Mouse (Mus musculus) megakaryocyte, embryonic 14.5 days (primary cell): ENCODE data around the gene Aunip. TPM values are rescaled to one million over a fixed set of nuclear protein-coding genes. Genes with fewer than 3 reads are reported as not detected.
"Not testable (repeated sequence)": the region's sequence is repeated elsewhere in the genome, so short reads cannot be mapped to it uniquely, and the experiment has no call there.

Source experiments
- H3K27me3 ChIP-seq: replicated peaks from 2 replicates; pipeline ENCODE3; 2012; ENCODE audit warnings: inconsistent platforms
- H3K36me3 ChIP-seq: replicated peaks from 2 replicates; pipeline ENCODE3; 2012; ENCODE audit warnings: low read length, inconsistent platforms, mixed read lengths
- H3K4me1 ChIP-seq: 2 replicates; pipeline ENCODE4 v1.6.1; 2012; ENCODE audit warnings: inconsistent platforms
- H3K4me3 ChIP-seq: replicated peaks from 2 replicates; pipeline ENCODE3; 2012; ENCODE audit warnings: moderate library complexity, mild to moderate bottlenecking, inconsistent platforms
- H3K9me3 ChIP-seq: 2 replicates; pipeline ENCODE4 v1.6.1; 2012; ENCODE audit warnings: inconsistent platforms
- FLI1 ChIP-seq: IDR thresholded peaks from 2 replicates; pipeline ENCODE4 v1.6.1; 2012; ENCODE audit warnings: low read length, inconsistent platforms, mixed read lengths
- GATA1 ChIP-seq: IDR thresholded peaks from 3 replicates; pipeline ENCODE4 v1.6.1; 2012; ENCODE audit warnings: mixed read lengths, low read length, inconsistent platforms, borderline replicate concordance
- polyA plus RNA-seq: library from polyadenylated mRNA; stranded (reverse); fragments of >175 nt; gene quantifications from 2 replicates; pipeline ENCODE4 v1.2.3, GENCODE M21; 2012; ENCODE audit warnings: low replicate concordance; ENCODE audit not compliant: insufficient read depth

Aunip gene
- polyA plus RNA-seq, 1 experiment: 0.54 TPM

DNA sequence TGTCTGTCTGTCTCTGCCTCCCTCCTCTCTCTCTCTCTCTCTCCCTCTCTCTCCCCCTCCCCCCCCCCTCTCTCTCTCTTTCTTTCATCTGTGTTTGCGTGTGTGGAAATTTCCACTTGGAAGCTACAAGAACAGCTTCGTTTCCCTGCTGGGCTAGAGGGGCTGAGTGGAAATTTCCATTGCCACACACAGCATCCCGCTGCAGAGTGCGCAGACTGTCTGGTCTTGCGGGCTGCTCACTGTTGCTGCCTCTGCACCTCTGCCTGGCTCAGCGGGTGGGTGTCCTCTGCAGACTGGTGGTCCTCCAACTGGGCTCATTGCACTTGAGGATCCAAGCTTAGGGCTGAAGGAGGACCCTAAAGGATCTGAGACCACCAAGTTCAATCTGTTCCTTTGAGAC, 27.1 kb upstream of the Aunip start:
- H3K27me3 ChIP-seq: peaks cover 29% of the 10 kb centered on the region
- H3K4me1 ChIP-seq: peaks cover 47% of the 10 kb centered on the region
- TF ChIP-seq GATA1 (no peak), FLI1 (no peak)
- H3K4me3 ChIP-seq: no peak overlapping the region
- H3K36me3 ChIP-seq: no peaks in the 10 kb centered on the region
- H3K9me3 ChIP-seq: no peaks in the 10 kb centered on the region

- TF ChIP-seq GATA1 (no peak), FLI1 (no peak)
- Histone ChIP-seq H3K4me1 (peaks cover 47% of the 10 kb centered on the region), H3K9me3 (no peaks in the 10 kb centered on the region), H3K4me3 (no peak overlapping the region), H3K36me3 (no peaks in the 10 kb centered on the region), H3K27me3 (peaks cover 29% of the 10 kb centered on the region)
Observed at GRCm38 (mm10) chr4:134484231-134484630, 26.6 kb upstream of the Aunip start.

GRCm38 (mm10) chr4:134485151-134485900, 25.5 kb upstream of the Aunip start:
- Histone ChIP-seq H3K36me3 (no peaks in the 10 kb centered on the region), H3K4me3 (no peak overlapping the region), H3K27me3 (peaks cover 29% of the 10 kb centered on the region), H3K9me3 (no peaks in the 10 kb centered on the region), H3K4me1 (peaks cover 54% of the 10 kb centered on the region)
- TF ChIP-seq GATA1 (no peak), FLI1 (no peak)

GRCm38 (mm10) chr4:134488211-134488610, 22.6 kb upstream of the Aunip start:
- peaks cover 56% of the 10 kb centered on the region for H3K4me1 ChIP-seq
- TF ChIP-seq GATA1 (no peak), FLI1 (no peak)
- 0 out of 2 replicates have a peak, but pooled peaks cover 5% of the 10 kb centered on the region for H3K9me3 ChIP-seq
- H3K27me3 ChIP-seq: peaks cover 36% of the 10 kb centered on the region
- H3K4me3 ChIP-seq: no peak overlapping the region
- H3K36me3 ChIP-seq: no peaks in the 10 kb centered on the region

GRCm38 (mm10) chr4:134489986-134490665, 20.7 kb upstream of the Aunip start:
- Histone ChIP-seq H3K9me3 (0 out of 2 replicates have a peak, but pooled peaks cover 5% of the 10 kb centered on the region), H3K36me3 (no peaks in the 10 kb centered on the region), H3K4me3 (no peak overlapping the region), H3K4me1 (peaks cover 59% of the 10 kb centered on the region), H3K27me3 (peaks cover 24% of the 10 kb centered on the region)
- TF ChIP-seq GATA1 (no peak), FLI1 (no peak)

DNA sequence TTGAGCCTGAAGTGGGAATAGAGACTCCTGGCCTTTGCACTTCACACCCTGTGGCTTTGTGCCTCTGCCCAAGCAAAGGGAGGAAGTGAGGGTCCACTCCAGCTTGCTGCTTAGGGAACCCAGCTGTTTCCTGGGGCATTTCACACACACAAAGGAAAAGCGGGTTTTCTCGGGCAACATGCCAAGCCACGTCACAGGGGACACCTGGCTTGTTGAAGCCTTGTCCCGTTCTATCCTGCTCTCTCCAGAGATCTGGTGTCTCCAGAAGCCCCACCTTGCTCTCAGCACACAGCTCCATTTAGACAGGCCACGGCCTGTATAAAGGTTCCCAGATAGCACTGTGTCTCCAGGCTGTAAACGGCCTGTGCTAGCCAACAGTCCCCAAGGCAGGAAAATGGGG, 19.1 kb upstream of the Aunip start:
- TF ChIP-seq FLI1 (no peak), GATA1 (no peak)
- 0 out of 2 replicates have a peak, but pooled peaks cover 5% of the 10 kb centered on the region for H3K9me3 ChIP-seq
- peaks cover 67% of the 10 kb centered on the region for H3K4me1 ChIP-seq
- no peaks in the 10 kb centered on the region for H3K36me3 ChIP-seq
- H3K4me3 ChIP-seq: no peak overlapping the region
- H3K27me3 ChIP-seq: peaks cover 22% of the 10 kb centered on the region

- not testable (repeated sequence) for H3K36me3 ChIP-seq, H3K9me3 ChIP-seq
- H3K4me3 ChIP-seq: peak overlapping the region; percentile 50
- H3K4me1 ChIP-seq: peaks cover 90% of the 10 kb centered on the region
- H3K27me3 ChIP-seq: peaks cover 16% of the 10 kb centered on the region
Observed at GRCm38 (mm10) chr4:134494161-134494560, 16.6 kb upstream of the Aunip start.

DNA sequence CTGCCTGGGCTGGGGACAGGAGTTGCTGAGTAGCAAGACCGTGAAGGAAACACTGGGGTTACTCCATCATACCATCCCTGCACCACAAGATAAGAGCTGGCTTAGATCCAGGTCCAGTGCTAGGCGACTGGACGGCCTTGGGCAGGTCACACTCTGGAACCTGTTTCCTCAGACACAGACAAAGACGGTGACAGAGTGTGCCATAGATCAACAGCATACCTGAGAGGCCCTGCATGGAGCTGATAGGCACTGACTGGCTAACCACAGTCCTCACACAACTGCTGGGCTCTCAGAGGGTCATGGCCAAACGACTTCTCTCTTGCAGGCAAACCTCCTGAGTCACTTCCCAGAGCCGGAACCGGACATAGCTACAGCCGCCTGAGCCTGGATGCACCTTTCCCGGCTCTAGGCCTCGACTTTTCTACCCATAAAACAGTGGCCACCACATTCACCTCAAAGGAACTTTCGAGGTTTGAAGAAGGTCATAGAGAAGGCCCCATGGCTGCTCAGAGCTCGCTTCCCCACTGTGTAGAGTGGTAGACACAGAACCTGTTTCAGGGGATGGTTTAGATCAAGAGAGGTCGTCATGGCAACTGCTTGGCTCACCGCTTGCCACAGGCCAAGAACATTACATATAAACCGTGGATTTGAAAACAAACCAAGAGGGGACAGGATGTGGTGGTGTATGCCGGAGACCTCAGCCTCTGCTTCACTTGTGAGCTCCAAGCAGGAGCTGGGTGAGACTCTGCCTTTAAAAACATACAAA, 15.8 kb upstream of the Aunip start:
- Histone ChIP-seq H3K36me3 (peaks cover 10% of the 10 kb centered on the region), H3K27me3 (peaks cover 16% of the 10 kb centered on the region), H3K4me3 (peak overlapping the region; percentile 85), H3K9me3 (0 out of 2 replicates have a peak, but pooled peaks cover 5% of the 10 kb centered on the region), H3K4me1 (peaks cover 90% of the 10 kb centered on the region)
- TF ChIP-seq GATA1: peak; percentile 73; the same call in 1 of the 3 replicates
- no peak for TF ChIP-seq FLI1

DNA sequence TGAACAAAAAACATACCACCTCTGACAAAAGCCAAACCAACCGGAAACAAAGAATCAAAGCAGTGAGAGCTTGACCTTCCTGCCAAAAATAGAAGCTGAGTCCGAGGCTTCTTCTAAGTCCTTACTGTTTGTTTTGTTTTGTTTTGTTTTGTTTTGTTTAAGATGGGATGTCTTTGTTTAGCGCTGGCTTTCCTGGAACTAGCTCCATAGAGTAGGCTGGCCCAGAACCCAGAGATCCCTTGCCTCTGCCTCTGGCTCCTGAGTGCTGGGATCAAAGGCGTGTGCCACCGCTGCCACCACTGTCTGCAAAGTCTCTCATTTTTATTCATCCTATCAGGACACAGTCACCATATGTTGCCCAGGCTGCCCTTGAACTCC, 15.3 kb upstream of the Aunip start:
- Histone ChIP-seq H3K36me3 (peaks cover 14% of the 10 kb centered on the region), H3K27me3 (peaks cover 16% of the 10 kb centered on the region), H3K4me3 (peak overlapping the region; percentile 96), H3K9me3 (0 out of 2 replicates have a peak, but pooled peaks cover 3% of the 10 kb centered on the region), H3K4me1 (peaks cover 91% of the 10 kb centered on the region)
- no peak for TF ChIP-seq FLI1
